Comparison of ENCODE assay signal across 10 mouse cellular contexts in genomic region chr10:77129637-77130410, GRCm38 (mm10). TPM values are rescaled to one million over a fixed set of nuclear protein-coding genes. Genes with fewer than 3 reads are reported as not detected.
DNase-seq lines count a peak whose midpoint lies in the region; ATAC-seq and TF ChIP-seq lines count a peak whose summit lies in the region.
"Had no signal": no experiment of that assay in that cellular context is flagged by ENCODE, and none has a peak within 500 bp of the region (broad histone marks: within the 10 kb centered on the region; RNA-seq: fewer than 3 reads in every experiment).

No protein-coding gene starts in this region.

- H3K27me3 ChIP-seq in hindbrain, embryonic 10.5 days (ENCODE audit: insufficient read depth, poor library complexity, severe bottlenecking) = no peaks in the 10 kb centered on the region
- H3K27me3 ChIP-seq in hindbrain, embryonic 12.5 days = no peaks in the 10 kb centered on the region
- no peaks in the 10 kb centered on the region for H3K27me3 ChIP-seq in neural tube, embryonic 14.5 days (ENCODE audit: control insufficient read depth, insufficient read depth, low read length)
- no peaks in the 10 kb centered on the region for H3K27me3 ChIP-seq in lung, postnatal 0 days (replicated peaks; ENCODE audit: insufficient read depth, low read length)

- WGBS in hindbrain, embryonic 10.5 days = 79% methylated on average over 6 of the region's 6 CpGs
- WGBS in hindbrain, embryonic 12.5 days = 80% methylated on average over 6 of the region's 6 CpGs
- WGBS in neural tube, embryonic 14.5 days = 78% methylated on average over 6 of the region's 6 CpGs
- WGBS in lung, postnatal 0 days = 70% methylated on average over 6 of the region's 6 CpGs

- H3K9me3 ChIP-seq in hindbrain, embryonic 10.5 days = no peaks in the 10 kb centered on the region
- no peaks in the 10 kb centered on the region for H3K9me3 ChIP-seq in hindbrain, embryonic 12.5 days (replicated peaks)
- H3K9me3 ChIP-seq in neural tube, embryonic 14.5 days (ENCODE audit: control insufficient read depth, low read length) = no peaks in the 10 kb centered on the region
- no peaks in the 10 kb centered on the region for H3K9me3 ChIP-seq in lung, postnatal 0 days (ENCODE audit: low read length)
- H3K9me3 ChIP-seq: G1E had no signal

- DNase-seq in hindbrain, embryonic 10.5 days (ENCODE audit: low spot score) = no peak
- DNase-seq in neural tube, embryonic 10.5 days (ENCODE audit: extremely low spot score, low spot score) = no peak
- peak; percentile 67 to 81 for DNase-seq in cerebellum, postnatal 14 days
- DNase-seq in adrenal gland, adult 2 months = no peak
- no peak for DNase-seq in lung, postnatal 0 days (ENCODE audit: low spot score)

- no peak overlapping the region for H3K9ac ChIP-seq in hindbrain, embryonic 12.5 days
- no peak overlapping the region for H3K9ac ChIP-seq in neural tube, embryonic 14.5 days (replicated peaks; ENCODE audit: low read depth, low read length)
- H3K9ac ChIP-seq in lung, postnatal 0 days (replicated peaks; ENCODE audit: low read depth) = no peak overlapping the region
- H3K9ac ChIP-seq: liver, embryonic 14.5 days had no signal

- no peak for TF ChIP-seq CTCF in lung, postnatal 0 days (IDR thresholded peaks at IDR 0.05)

- no peak for ATAC-seq in hindbrain, embryonic 12.5 days (ENCODE audit: low FRiP score)
- ATAC-seq in neural tube, embryonic 14.5 days (ENCODE audit: low read depth) = peak; percentile 4; the same call in 1 of the 2 replicates
- no peak for ATAC-seq in erythroid progenitor cell, adult 5-6 weeks (replicated peaks; ENCODE audit: low FRiP score, poor library complexity, severe bottlenecking)
- no peak for ATAC-seq in lung, postnatal 0 days

- no peak for TF ChIP-seq EP300 in lung, postnatal 0 days (IDR thresholded peaks at IDR 0.05)

- H3K4me2 ChIP-seq in hindbrain, embryonic 12.5 days (replicated peaks) = no peak overlapping the region
- H3K4me2 ChIP-seq in neural tube, embryonic 14.5 days (ENCODE audit: low read depth, low read length) = no peak overlapping the region
- H3K4me2 ChIP-seq in lung, postnatal 0 days (replicated peaks; ENCODE audit: low read depth, low read length) = no peak overlapping the region

- H3K27ac ChIP-seq in hindbrain, embryonic 10.5 days = peak overlapping the region; percentile 57; the same call in 1 of the 2 replicates
- no peak overlapping the region for H3K27ac ChIP-seq in hindbrain, embryonic 12.5 days
- no peak overlapping the region for H3K27ac ChIP-seq in neural tube, embryonic 14.5 days (ENCODE audit: low read depth, low read length)
- H3K27ac ChIP-seq in lung, postnatal 0 days (ENCODE audit: low read length) = no peak overlapping the region
- H3K27ac ChIP-seq: liver, embryonic 14.5 days had no signal

- H3K4me1 ChIP-seq in hindbrain, embryonic 10.5 days (replicated peaks) = peaks cover 68% of the 10 kb centered on the region
- peaks cover 36% of the 10 kb centered on the region for H3K4me1 ChIP-seq in hindbrain, embryonic 12.5 days
- H3K4me1 ChIP-seq in neural tube, embryonic 14.5 days (ENCODE audit: control insufficient read depth, insufficient read depth, low read length) = 0 out of 2 replicates have a peak, but pooled peaks cover 3% of the 10 kb centered on the region
- H3K4me1 ChIP-seq in lung, postnatal 0 days (ENCODE audit: insufficient read depth, low read depth, low read length) = no peaks in the 10 kb centered on the region

- 0 out of 2 replicates have a peak, but pooled peaks cover 5% of the 10 kb centered on the region for H3K36me3 ChIP-seq in hindbrain, embryonic 10.5 days
- no peaks in the 10 kb centered on the region for H3K36me3 ChIP-seq in hindbrain, embryonic 12.5 days
- no peaks in the 10 kb centered on the region for H3K36me3 ChIP-seq in neural tube, embryonic 14.5 days (ENCODE audit: control insufficient read depth, insufficient read depth, low read length)
- no peaks in the 10 kb centered on the region for H3K36me3 ChIP-seq in lung, postnatal 0 days (ENCODE audit: insufficient read depth, low read length)

- no peak overlapping the region for H3K4me3 ChIP-seq in hindbrain, embryonic 10.5 days
- no peak overlapping the region for H3K4me3 ChIP-seq in hindbrain, embryonic 12.5 days
- no peak overlapping the region for H3K4me3 ChIP-seq in neural tube, embryonic 14.5 days (ENCODE audit: low read depth, low read length)
- H3K4me3 ChIP-seq in lung, postnatal 0 days (ENCODE audit: low read depth, low read length) = no peak overlapping the region

RNA-seq across cellular contexts. Expression of gene Col18a1, which starts 36.5 kb away (rescaled TPM):
- 147 and 167 TPM in 2 replicates for polyA plus RNA-seq in hindbrain, embryonic 10.5 days (2016; fragmentation: Nextera tagmentation; extraction: Ambion mirVana)
- 103 and 109 TPM in 2 replicates for polyA plus RNA-seq in hindbrain, embryonic 12.5 days (2016; fragmentation: Nextera tagmentation; extraction: Ambion mirVana)
- 5.3 and 42.6 TPM in 2 replicates for polyA plus RNA-seq in neural tube, embryonic 14.5 days (2014; fragmentation: Nextera tagmentation; extraction: Ambion mirVana)
- not detected in 2 replicates for total RNA-seq in erythroid progenitor cell, adult 5-6 weeks (2015; ENCODE audit: low replicate concordance)
- 0.26 TPM in 1 of 2 replicates, not detected in the other for total RNA-seq in erythroid progenitor cell, adult 5-6 weeks (2017; ENCODE audit: low replicate concordance)
- 10 to 100 TPM; 26.7 to 40.0 TPM for total RNA-seq in adrenal gland, adult 2 months (2021)
- polyA plus RNA-seq in adrenal gland, adult 2 months (2012; rRNA removed) = 75.8 and 78.8 TPM in 2 replicates
- polyA plus RNA-seq in lung, postnatal 0 days (2015; fragmentation: Nextera tagmentation; extraction: Ambion mirVana) = 30.0 and 33.2 TPM in 2 replicates

Comparison
In these comparisons a context has a peak if more than half of its experiments do, and no peak if none do; other contexts are left out.
1. DNase-seq: peak in cerebellum, postnatal 14 days (2 of 2); none in hindbrain, embryonic 10.5 days (single experiment), neural tube, embryonic 10.5 days (single experiment), adrenal gland, adult 2 months (single experiment) and lung, postnatal 0 days (single experiment).